7 mouse cellular contexts compared by ENCODE assay signal in genomic region chr13:93582526-93582925, GRCm38 (mm10). TPM values are rescaled to one million over a fixed set of nuclear protein-coding genes. Genes with fewer than 3 reads are reported as not detected.
"Had no signal": no experiment of that assay in that cellular context is flagged by ENCODE, and none has a peak within 500 bp of the region (broad histone marks: within the 10 kb centered on the region; RNA-seq: fewer than 3 reads in every experiment).

No protein-coding gene starts in this region.

RNA-seq across cellular contexts. Expression of gene Bhmt, which starts 55.2 kb away (rescaled TPM):
- total RNA-seq: megakaryocyte, adult 5-6 weeks; megakaryocyte-erythroid progenitor cell, adult 5-6 weeks had no signal
- polyA plus RNA-seq: lung, embryonic 14.5 days; midbrain, embryonic 16.5 days; myocyte; neural tube, embryonic 11.5 days; neural tube, embryonic 13.5 days had no signal
